Mouse (Mus musculus) megakaryocyte-erythroid progenitor cell, adult 5 weeks (primary cell): Measurements from ENCODE around the gene Gm20547. TPM values are rescaled to one million over a fixed set of nuclear protein-coding genes. Genes with fewer than 3 reads are reported as not detected.

Experiments used
- polyA plus RNA-seq: library from polyadenylated mRNA; stranded (reverse); fragments of >175 nt; gene quantifications from 2 replicates; pipeline ENCODE4 v1.2.3, GENCODE M21; 2012

Gene Gm20547
- not detected in 2 replicates for polyA plus RNA-seq

GRCm38 (mm10) chr17:34881683-34882310, at the start of gene Gm20547:
Gene Gm20547, minus strand, starts transcription at chr17:34882042.

GRCm38 (mm10) chr17:34931061-34931734, 49.4 kb upstream of the Gm20547 start, which contains the start of gene Neu1:
Gene Neu1, plus strand, starts transcription at chr17:34931253.

GRCm38 (mm10) chr17:34913930-34914665, 32.3 kb upstream of the Gm20547 start, which contains the start of gene Slc44a4:
Gene Slc44a4, plus strand, starts transcription at chr17:34914466.

DNA sequence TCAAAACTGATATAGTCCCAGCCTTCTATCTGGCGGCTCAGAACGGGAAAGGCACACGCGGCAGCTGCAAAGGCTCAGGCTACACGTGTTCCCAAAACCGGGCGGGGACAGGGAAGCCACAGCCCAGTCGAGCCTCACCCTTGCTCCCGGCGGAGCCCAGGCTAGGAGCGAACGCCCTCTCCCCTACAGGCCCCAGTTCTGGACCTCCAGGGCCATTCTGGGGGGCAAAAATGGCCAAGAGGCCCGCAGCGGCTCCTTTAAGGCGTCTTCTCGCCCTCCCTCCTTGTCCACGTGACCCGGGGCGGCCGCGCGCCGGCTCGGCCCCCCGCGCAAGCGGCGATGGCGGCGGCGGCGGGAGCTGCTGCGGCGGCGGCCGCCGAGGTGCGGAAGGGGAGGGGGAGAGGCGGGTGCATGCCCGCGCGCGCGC, 16.3 kb upstream of the Gm20547 start, which contains the start of the genes C2 and Ehmt2:
C2 (minus strand) TSS at position 106 of the 427 bp plus-strand sequence.
Ehmt2 (plus strand) TSS at position 310 of the 427 bp plus-strand sequence.

GRCm38 (mm10) chr17:34879336-34879879, 2.4 kb downstream of the Gm20547 start, which contains the start of gene Zbtb12:
Gene Zbtb12, plus strand, starts transcription at chr17:34879483.

DNA sequence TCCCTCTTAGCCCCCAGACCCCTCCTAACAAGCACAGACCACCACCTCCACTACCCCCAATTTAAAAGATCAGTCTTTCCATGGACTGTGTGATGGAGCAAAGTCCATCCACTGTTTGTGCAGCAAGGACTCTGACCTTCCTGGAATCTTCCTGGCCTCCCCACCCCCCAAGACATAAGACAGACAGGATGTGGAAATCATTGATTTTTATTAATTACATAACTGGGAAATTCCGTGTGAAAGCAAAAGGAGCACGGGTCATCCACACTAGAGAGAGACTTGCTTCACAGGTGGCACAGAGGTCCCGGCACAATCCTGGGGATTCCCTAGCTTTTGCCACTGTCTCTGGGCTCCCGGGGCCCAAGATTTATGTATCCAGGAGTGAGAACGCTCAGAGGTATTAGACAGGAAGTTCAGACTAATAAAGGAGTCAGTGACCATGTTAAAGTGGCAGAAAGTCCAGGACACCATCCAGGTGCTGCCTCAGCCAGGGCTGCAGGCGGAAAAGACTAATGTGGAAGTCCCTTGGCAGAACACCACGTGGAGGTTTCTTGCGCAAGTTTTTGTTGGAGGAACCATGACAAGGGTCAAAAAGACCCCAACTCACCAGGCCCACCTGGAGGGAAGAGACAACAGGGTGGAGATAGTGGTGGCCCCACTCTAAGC, 19.3 kb downstream of the Gm20547 start, which contains the start of gene Cfb:
Cfb (minus strand) TSS at position 103 of the 666 bp plus-strand sequence.

DNA sequence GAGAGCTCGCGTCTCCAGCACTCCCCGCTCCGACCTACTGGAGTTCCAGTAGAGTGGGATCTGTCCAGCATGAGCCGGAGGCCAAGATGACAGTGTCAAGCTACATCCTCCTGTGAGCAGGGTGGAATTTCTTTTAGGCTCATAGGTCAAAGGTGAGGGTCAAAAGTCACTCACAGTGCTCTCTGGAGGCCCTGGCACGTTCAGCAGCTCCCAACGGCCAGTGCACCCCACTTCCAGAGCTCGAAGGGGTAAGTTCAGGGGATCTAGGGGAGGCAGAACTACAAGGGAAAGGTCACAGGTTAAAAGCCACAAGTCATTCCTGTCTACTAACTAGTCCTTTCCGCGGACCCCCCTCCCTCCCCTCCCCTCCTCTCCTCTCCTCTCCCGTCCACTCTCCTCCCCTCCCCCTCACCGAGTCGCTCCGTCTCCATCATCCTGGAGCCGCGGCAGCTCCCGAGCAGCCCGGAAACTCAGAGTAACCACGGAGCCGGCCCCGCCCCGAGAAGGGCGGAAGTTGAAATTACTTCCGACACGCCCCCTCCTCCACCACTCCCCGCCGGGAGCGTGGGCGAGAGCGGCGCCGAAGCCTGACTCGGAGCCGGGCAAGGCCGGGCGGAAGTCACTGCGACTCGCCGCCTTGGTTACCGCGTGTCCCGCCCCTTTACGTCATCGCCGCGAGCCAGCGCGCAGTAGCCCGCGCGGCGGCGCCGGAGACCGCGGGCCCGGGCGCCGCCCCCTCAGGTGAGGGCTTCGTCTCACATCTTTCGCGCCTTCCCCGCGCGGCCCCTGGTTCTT, 31.9 kb downstream of the Gm20547 start, which contains the start of the genes Skiv2l and Nelfe:
Skiv2l (minus strand) TSS at position 489 of the 795 bp plus-strand sequence.
Nelfe (plus strand) TSS at position 670 of the 795 bp plus-strand sequence.

GRCm38 (mm10) chr17:34836856-34837221, 45.0 kb downstream of the Gm20547 start, which contains the start of the genes Stk19 and Dxo:
Gene Stk19, minus strand, starts transcription at chr17:34836945.
Gene Dxo, plus strand, starts transcription at chr17:34837019.

Other genes with a start within 250 kb of the Gm20547 start
- 8.3 and 8.4 TPM in 2 replicates for gene Fkbpl, start 237.3 kb downstream of the Gm20547 start, polyA plus RNA-seq
- 184 and 230 TPM in 2 replicates for gene Atf6b, start 234.9 kb downstream of the Gm20547 start, polyA plus RNA-seq
- gene Tnxb, start 211.5 kb downstream of the Gm20547 start, polyA plus RNA-seq = 0.02 TPM in 2 replicates
- 0.17 and 0.61 TPM in 2 replicates for gene C4b, start 138.2 kb downstream of the Gm20547 start, polyA plus RNA-seq
- not detected in 2 replicates for gene Cyp21a1, start 77.5 kb downstream of the Gm20547 start, polyA plus RNA-seq
- 65.1 and 75.3 TPM in 2 replicates for gene Stk19, start 45.1 kb downstream of the Gm20547 start, polyA plus RNA-seq
- 106 TPM in 2 replicates for gene Dxo, start 45.0 kb downstream of the Gm20547 start, polyA plus RNA-seq
- 63.8 and 69.0 TPM in 2 replicates for gene Skiv2l, start 31.8 kb downstream of the Gm20547 start, polyA plus RNA-seq
- gene Nelfe, start 31.7 kb downstream of the Gm20547 start, polyA plus RNA-seq = 308 and 315 TPM in 2 replicates
- gene Cfb, start 19.5 kb downstream of the Gm20547 start, polyA plus RNA-seq = 0.13 TPM in 1 of 2 replicates, not detected in the other
- 51.5 and 66.6 TPM in 2 replicates for gene Zbtb12, start 2.6 kb downstream of the Gm20547 start, polyA plus RNA-seq
- 2.0 and 2.3 TPM in 2 replicates for gene C2, start 16.2 kb upstream of the Gm20547 start, polyA plus RNA-seq
- gene Ehmt2, start 16.4 kb upstream of the Gm20547 start, polyA plus RNA-seq = 441 and 469 TPM in 2 replicates
- not detected in 2 replicates for gene Slc44a4, start 32.4 kb upstream of the Gm20547 start, polyA plus RNA-seq
- 52.4 and 79.9 TPM in 2 replicates for gene Neu1, start 49.2 kb upstream of the Gm20547 start, polyA plus RNA-seq
- gene Hspa1b, start 77.2 kb upstream of the Gm20547 start, polyA plus RNA-seq = 425 and 1,961 TPM in 2 replicates
- gene Gm20481, start 87.9 kb upstream of the Gm20547 start, polyA plus RNA-seq = 0.52 TPM in 1 of 2 replicates, not detected in the other
- gene Hspa1a, start 90.1 kb upstream of the Gm20547 start, polyA plus RNA-seq = 239 and 1,296 TPM in 2 replicates
- gene Hspa1l, start 90.7 kb upstream of the Gm20547 start, polyA plus RNA-seq = 0.06 TPM in 1 of 2 replicates, not detected in the other
- gene Lsm2, start 99.8 kb upstream of the Gm20547 start, polyA plus RNA-seq = 154 and 167 TPM in 2 replicates
- gene Vars, start 118.9 kb upstream of the Gm20547 start, polyA plus RNA-seq = 841 and 875 TPM in 2 replicates
- gene Vwa7, start 134.5 kb upstream of the Gm20547 start, polyA plus RNA-seq = 0.24 and 0.38 TPM in 2 replicates
- gene Sapcd1, start 146.0 kb upstream of the Gm20547 start, polyA plus RNA-seq = 6.0 and 11.9 TPM in 2 replicates
- 3.4 and 5.4 TPM in 2 replicates for gene Msh5, start 164.7 kb upstream of the Gm20547 start, polyA plus RNA-seq
- gene Clic1, start 167.9 kb upstream of the Gm20547 start, polyA plus RNA-seq = 109 and 129 TPM in 2 replicates
- gene Ddah2, start 177.0 kb upstream of the Gm20547 start, polyA plus RNA-seq = 33.8 and 58.4 TPM in 2 replicates
- gene Ly6g6c, start 183.3 kb upstream of the Gm20547 start, polyA plus RNA-seq = 0.09 TPM in 1 of 2 replicates, not detected in the other
- 0.04 TPM in 1 of 2 replicates, not detected in the other for gene Mpig6b, start 184.1 kb upstream of the Gm20547 start, polyA plus RNA-seq
- not detected in 2 replicates for gene Ly6g6e, start 194.9 kb upstream of the Gm20547 start, polyA plus RNA-seq
- gene Ly6g6d, start 196.0 kb upstream of the Gm20547 start, polyA plus RNA-seq = 0.26 TPM in 1 of 2 replicates, not detected in the other
- gene Ly6g6f, start 203.6 kb upstream of the Gm20547 start, polyA plus RNA-seq = 0.06 and 0.28 TPM in 2 replicates
- 118 and 123 TPM in 2 replicates for gene Abhd16a, start 207.2 kb upstream of the Gm20547 start, polyA plus RNA-seq
- not detected in 2 replicates for gene Ly6g5c, start 226.2 kb upstream of the Gm20547 start, polyA plus RNA-seq
- 0.45 and 0.69 TPM in 2 replicates for gene Ly6g5b, start 233.4 kb upstream of the Gm20547 start, polyA plus RNA-seq
- 73.8 and 84.9 TPM in 2 replicates for gene Gpank1, start 239.4 kb upstream of the Gm20547 start, polyA plus RNA-seq
- 77.7 and 78.6 TPM in 2 replicates for gene Csnk2b, start 240.0 kb upstream of the Gm20547 start, polyA plus RNA-seq
- gene D17H6S53E, start 244.3 kb upstream of the Gm20547 start, polyA plus RNA-seq = 4.1 and 4.4 TPM in 2 replicates